Mouse (Mus musculus): ENCODE results near the gene Itk.
"Not testable (repeated sequence)": the region's sequence is repeated elsewhere in the genome, so short reads cannot be mapped to it uniquely, and the experiment has no call there.

The Itk gene

GRCm38 (mm10) chr11:46389336-46390117 lies at the start of gene Itk:
Itk (minus strand) TSS chr11:46389515.
- DNase-seq = no peak

- no peak for DNase-seq
Observed at GRCm38 (mm10) chr11:46437459-46438000, 48.2 kb upstream of the Itk start.

GRCm38 (mm10) chr11:46436760-46437458 lies 47.6 kb upstream of the Itk start, which contains the start of gene Med7:
Med7 (plus strand) TSS chr11:46436925.
- peak; percentile 97 to 99 for DNase-seq

DNA sequence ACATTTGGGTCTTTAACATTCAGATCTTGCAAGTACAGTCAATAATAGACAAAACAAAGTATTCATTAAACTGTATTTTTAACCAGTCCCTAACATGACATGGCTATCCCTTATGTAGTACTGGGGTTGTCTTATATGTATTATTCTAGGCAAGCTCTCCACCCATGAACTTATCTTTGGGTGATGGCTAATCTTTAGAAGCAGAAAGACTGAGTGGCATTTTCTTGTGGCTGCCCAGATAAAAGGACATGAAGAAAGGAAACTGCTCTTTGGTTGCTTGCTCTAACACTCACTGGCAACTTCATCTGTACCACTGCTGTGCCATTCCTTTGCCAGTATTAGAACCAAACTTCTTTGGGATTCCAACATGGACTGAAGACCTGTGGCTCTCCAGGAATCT lies 46.0 kb upstream of the Itk start:
- DNase-seq = no peak

DNA sequence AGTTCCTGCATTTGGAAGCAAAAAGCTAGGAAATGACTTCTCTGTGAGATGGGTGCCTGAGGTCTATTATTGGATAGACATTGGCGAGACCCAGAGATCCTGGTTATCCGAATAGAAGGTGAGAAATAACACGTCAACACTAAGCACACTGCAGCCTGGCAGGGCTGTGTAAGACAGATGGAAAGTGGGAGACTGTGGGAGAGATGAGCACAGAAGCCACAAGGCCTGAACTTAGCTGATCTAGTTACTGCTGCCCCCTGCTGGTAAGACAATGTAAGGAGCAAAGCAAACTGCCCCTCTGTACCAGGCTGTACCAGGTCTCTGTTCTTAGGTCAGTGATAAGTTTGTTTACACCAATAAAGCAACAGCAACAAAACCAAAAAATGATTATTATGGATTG lies 41.8 kb upstream of the Itk start:
- DNase-seq = peak; percentile 70 to 85

DNA sequence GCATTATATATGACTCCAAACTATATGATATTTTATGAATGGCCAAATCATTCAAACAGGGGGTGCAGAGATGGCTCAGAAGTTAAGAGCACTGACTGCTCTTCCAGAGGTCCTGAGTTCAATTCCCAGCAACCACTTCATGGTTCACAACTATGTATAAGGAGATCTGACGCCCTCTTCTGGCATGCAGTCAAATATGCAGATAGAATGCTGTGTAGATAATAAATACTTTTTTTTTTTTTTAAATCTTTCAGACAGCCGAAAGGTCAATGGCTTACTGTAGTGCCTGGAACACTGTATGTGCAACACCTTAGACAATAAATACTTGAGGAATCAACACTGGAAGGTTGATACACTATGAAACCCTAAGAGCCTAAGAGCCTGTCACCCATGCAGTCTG lies 40.8 kb upstream of the Itk start:
- DNase-seq = no peak

DNA sequence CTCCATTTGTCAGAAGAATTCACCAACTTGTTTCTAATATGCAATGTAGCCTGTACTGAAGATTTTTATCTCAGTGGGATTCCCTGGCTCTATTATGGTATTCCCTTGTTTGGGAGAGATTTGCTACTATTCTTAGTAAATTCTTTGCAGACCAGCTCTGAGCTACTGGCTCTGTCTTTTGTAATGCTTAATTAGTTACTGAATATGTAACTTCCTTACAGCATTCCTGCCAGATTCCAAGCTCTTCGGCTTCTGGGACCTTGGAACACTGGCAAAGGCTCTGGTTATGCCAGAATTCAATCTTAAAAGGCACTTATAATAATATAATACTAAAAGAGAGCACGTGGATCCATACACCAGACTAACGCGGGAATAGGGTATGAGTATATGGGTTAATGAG lies 38.8 kb upstream of the Itk start:
- not testable (repeated sequence) for DNase-seq

- no peak for DNase-seq
Observed at GRCm38 (mm10) chr11:46421086-46421888, 32.0 kb upstream of the Itk start.

GRCm38 (mm10) chr11:46418860-46419259 lies 29.5 kb upstream of the Itk start:
- DNase-seq = no peak

DNA sequence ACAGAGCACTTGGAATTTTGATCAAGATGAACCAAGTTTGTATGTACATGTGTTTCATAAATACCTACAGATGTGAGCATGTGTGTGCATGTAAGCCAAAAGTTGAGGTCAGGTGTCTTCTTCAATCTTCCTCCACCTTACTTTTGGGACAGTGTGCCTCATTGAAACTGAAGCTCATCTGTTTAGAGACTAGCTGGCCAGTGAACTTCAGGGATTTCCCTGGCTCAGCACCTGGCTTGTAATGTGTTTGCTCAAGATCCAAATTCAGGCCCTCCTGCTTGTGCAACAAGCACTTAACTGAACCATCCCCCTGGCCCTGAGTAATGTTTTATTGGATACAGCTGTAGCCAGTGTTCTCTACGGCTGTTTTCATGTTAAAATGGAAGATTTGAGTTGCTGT lies 29.1 kb upstream of the Itk start:
- no peak for DNase-seq

DNA sequence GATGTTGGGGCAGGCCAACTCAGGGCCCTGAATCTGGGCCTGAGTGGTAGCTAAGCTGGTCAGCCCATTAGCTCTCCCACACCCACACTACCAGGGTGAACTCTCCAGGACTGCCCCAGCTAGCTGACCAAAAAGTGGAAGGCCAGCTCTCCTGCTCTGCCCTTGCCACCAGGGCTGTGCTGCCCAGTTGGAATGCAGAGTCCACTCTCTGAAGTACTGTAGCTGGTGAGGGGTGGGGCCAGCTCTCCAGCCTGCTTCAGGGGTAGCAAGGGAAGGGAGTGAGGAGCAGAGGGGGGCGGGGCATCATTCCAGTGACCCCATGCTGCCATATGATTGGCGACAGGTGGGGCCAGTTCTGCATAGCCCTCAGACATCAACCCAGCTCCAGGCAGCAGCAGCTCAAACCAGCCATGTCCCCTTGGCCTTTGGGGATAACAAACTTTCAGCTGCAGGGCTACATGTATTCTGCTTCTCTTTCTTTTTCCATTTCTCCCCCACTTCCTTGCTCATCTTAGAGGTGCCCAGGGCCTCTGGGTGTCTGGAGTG lies 20.8 kb upstream of the Itk start:
- DNase-seq = no peak

DNA sequence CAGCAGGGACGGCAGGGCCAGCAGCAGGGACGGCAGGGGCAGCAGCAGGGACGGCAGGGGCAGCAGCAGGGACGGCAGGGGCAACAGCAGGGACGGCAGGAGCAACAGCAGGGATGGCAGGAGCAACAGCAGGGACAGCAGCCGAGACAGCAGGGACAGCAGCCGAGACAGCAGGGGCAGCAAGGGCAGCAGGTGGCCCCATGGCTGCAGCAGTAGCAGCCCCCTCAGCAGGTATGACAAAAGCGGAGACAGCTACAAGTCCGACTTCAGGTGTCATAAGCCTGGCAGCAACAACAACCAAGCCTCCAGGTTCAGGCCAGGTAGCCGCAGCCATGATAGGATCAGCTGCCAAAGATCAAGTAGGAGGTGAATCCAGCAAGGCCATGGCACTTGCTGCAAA lies 17.4 kb upstream of the Itk start:
- no peak for DNase-seq

- no peak for DNase-seq
Observed at GRCm38 (mm10) chr11:46404986-46405385, 15.7 kb upstream of the Itk start.

- DNase-seq = no peak
Observed at GRCm38 (mm10) chr11:46401555-46401954, 12.2 kb upstream of the Itk start.

- DNase-seq = no peak
Observed at GRCm38 (mm10) chr11:46398933-46399383, 9.6 kb upstream of the Itk start.

GRCm38 (mm10) chr11:46398473-46398872 lies 9.2 kb upstream of the Itk start:
- DNase-seq = no peak

DNA sequence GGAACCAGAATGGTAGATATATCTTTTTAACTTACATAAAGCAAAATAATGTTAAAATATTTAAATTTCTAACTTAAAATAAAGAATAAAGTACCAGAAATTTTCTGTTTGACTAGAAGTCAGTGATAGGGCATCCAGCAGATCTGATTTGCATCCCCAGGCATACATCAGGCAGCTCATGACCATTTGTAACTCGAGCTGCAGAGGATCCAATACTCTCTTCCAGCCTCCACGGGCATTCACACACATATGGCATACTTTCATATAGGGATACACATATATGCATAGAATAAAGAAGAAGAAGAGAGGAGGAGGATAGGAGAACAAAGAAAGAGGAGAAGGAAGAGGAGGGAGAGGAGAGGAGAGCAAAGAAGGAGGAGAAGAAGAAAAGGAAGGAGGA lies 8.6 kb upstream of the Itk start:
- DNase-seq = no peak

- no peak for DNase-seq
Observed at GRCm38 (mm10) chr11:46396860-46397179, 7.5 kb upstream of the Itk start.

DNA sequence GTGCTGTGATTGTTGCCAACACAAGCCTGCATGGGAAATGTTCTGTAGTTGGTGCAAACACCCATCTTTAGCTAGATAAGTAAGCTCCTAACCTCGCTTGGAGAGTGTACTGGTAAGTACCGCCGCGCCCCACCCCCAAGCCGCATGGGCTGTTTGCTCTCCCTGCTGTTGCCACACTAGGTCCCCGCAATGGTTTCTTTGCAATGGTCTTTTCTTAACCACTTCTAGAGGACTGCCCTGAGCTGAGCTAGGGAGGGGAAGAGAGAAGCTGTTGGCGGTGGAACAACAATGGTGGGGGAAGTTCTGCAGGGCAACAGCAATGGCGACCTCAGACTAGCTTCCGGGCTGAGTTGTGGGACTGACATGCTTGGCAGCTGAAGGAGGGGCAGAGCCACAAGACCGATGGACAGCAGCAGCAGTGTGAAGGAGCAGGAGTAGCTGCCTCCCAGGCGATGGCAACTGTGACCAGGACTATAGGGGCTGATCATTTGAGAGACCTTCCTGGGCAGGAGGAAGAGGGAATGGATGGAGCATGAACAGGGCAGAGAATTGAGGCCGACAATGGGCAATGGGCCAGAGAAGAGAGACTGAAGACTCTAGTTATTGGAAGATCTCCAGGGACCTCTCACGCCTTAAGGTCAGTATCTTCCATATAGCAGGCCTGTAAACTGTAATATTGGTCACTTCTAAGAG lies 7.0 kb upstream of the Itk start, which contains the start of gene Fam71b:
TSS of gene Fam71b (plus strand) at position 393 of the 693 bp plus-strand sequence.
- DNase-seq = no peak

- DNase-seq = no peak
Observed at GRCm38 (mm10) chr11:46395698-46396097, 6.4 kb upstream of the Itk start.

- DNase-seq = no peak
Observed at GRCm38 (mm10) chr11:46395088-46395487, 5.8 kb upstream of the Itk start.

GRCm38 (mm10) chr11:46393413-46393812 lies 4.1 kb upstream of the Itk start:
- DNase-seq = no peak
